Mouse (Mus musculus) heart, postnatal 36 days (tissue): Measurements from ENCODE around the gene Sf3b5. TPM values are rescaled to one million over a fixed set of nuclear protein-coding genes. Genes with fewer than 3 reads are reported as not detected.
A peak's percentile ranks its signal among the peaks of the same experiment; 100 is the strongest.

Experiments used
- DNase-seq, 2 experiments: peaks; one replicate each; pipeline ENCODE4 v3.0.0; 2021 to 2022
- intact Hi-C: fragments of 180-260 bp; cut with DNase I; formaldehyde crosslinking; loops from one replicate; pipeline ENCODE4 v1.15.1; 2025
- total RNA-seq, 2 experiments: library from RNA; stranded (reverse); gene quantifications; 2 replicates each; pipeline ENCODE4 v1.2.3; 2021

Gene Sf3b5
- 1 to 10 TPM; 6.5 to 7.1 TPM for total RNA-seq

DNA sequence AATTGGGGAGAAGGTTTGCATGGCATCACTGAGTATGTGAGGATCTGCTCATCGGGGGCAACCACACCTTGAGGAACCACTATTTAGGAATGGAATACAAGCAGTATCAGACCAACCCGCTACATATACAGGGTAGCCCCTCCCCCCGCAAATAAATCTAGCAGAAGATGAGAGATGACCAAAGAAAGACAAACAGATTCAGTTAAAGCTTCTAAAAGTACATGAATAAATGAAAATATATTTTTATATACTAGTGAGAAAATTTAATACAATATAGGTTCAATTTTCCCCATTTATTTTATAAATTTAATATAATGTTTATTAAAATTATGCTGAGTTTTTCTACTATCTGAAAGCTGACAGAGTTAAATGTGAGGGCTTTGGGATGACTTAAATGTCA, at the start of gene Sf3b5:
Gene Sf3b5 (plus strand): TSS at position 301 of the 400 bp plus-strand sequence.
- intact Hi-C loops, result loop anchor here (5.0 kb wide), 1 partner anchor 187 kb away; the partner anchor contains the start of gene Ltv1
- no peak for DNase-seq

DNA sequence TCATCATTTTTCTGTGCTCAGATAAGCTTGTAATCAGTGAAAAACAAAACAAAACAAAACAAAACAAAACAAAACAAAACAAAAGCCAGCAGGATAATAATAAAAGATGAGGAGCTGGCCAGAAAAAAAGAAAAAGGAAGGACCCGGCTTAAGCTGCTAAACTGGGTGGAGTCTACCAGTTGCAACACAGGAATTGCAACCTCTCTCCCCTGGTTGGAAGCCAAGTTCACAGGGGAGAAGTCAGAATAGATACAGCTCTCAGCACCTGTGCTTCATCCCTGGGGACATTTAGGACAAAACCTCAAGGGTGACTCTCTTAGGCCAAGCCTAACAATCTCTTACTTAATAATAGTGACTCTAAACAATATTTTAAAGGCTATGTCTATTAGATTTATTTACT, 49.3 kb upstream of the Sf3b5 start:
- intact Hi-C loops, result no loop called here

DNA sequence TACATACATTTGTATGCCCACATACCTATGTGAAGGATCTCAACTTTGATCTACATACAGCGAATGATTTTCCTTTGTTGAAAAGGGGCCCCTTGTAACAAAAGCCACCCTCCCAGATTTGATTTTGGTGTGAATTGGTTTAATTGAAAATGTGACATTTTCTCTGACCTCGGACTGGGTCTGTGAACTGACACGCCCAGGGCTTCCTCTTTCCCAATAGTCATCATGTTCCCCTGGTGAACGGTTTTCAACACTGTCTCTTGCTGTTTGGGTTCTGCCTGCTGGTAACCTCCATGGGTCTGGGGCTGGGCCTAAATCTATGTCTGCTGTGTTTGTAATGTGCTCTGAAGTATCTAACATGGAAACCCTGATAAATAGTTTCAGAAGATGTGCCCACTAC, 47.9 kb upstream of the Sf3b5 start:
- intact Hi-C loops, result no loop called here
- no peak for DNase-seq

More for the DNA sequence above, 49.3 kb upstream of the Sf3b5 start:
- no peak for DNase-seq

DNA sequence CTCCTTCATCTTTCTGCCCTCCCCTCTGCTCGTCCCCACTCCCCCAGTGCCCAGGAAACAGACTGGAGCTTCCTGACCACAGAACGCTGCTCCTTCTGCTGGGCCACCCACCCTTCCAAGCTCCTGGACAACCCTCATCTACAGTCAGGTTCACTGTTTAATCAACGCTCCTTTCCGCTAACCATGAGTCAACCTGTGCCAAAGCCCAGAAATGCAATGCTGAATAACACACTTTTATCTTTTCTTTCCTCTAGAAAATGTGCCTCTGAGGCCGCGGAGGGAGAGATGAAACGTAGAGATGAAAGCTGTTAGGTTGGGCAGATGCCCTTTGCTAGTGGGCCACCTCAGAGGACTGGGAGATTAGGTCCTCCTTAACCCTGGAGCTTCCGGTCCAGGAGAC, 43.6 kb upstream of the Sf3b5 start:
- DNase-seq, result no peak
- intact Hi-C loops, result loop anchor here (5.0 kb wide), 1 partner anchor 89 kb away; no protein-coding TSS in a partner anchor

DNA sequence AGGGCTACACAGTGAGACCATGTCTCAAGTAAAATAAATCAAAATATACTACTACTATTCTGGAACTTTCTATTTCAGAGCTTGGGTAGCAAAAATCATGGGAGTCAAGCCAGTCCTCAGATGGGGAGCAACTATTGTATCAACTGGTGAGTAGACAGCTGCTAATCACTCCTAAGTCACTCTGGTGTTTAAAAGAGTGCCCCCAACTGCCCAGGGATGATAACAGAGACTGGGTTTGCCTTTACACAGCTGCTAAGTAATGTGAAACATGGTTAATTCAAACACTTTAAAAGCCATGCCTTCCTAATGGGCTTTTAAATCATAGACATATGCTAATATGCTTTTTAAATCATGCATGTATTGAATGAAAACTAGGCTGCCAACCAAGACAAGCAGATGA, 42.9 kb upstream of the Sf3b5 start:
- intact Hi-C loops, result loop anchor here (2.0 to 5.0 kb wide), 2 partner anchors 37 to 90 kb away; no protein-coding TSS in a partner anchor
- DNase-seq, result no peak

DNA sequence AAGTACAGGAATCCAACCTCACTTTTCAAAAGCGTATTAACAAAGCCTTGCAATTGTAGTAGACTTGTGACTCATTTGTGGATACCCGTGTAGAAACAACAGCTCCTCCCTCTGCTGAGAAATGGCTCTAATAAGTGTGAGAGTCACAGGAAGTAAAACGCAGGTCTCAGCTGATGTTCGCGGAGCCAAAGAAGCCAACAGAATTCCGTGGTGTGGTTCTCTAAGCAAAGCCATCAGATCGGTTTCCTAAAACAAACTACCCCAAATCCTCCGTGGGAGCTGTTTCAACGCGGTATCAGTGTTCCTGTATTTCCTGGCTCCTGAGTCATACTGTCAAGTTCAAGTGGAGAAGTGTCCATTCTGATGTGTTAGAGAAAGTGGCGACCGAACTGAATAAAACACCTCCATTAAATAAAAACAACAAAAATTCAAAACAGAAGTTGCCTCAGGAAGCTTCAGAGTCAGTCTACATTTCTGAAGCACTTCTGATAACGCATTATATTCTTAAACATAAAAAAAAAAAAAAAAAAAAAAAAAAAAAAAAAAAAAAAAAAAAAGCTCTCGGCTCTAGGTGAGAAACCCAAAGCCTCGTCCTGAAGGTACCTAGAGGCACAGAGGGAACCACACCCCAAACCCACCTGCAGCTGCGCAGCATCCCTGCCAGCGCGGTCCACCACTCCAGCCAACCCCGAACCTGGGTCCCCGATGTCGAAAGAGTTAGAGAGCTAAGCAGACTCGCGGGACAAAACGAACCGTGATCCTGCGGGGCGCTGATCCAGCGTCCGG, 41.6 kb upstream of the Sf3b5 start:
- peak in 1 of 2 experiments; percentile 17 for DNase-seq
- intact Hi-C loops, result loop anchor here (2.0 to 5.0 kb wide), 2 partner anchors 39 to 91 kb away; no protein-coding TSS in a partner anchor

DNA sequence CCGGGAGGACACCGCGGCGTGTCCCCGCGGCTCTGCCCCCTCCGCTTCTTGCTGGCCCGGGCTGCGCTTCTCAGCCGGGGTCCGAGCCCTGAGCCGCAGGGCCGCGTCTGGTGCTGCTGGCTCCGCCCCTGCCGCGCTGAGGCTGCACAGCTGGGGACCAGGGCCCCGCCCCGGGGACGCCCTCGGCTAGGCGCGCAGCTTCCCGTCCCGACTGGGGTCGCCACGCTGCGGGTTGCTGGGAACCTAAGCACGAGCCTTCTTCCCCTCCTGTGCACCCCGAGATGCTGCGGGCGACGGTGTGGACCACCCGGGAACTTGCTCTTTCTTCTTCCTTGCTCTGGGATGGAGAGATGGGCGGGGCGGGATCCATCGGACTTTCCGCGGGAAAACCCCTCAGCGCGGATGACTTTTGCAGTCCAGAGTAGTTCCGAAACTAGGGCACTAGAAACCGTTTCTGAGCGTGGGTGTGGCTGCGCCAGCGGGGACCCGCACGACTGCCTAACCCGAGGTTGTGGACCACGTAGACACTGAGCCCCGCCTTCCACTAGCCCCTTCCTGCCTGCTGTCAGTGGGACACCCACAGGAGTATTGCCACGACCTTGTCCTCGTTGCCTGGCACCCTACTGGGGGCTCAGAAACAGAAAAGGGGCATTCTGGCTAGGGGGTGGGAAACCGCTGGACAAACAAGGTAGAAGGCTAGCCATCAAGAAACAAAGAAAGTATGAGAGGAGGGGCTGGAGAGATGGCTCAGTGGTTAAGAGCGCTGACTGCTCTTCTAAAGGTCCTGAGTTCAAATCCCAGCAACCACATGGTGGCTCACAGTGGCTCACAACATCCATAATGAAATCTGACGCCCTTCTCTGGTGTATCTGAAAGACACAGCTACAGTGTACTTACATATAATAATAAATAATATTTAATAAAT, 40.7 kb upstream of the Sf3b5 start, which contains the start of gene Stx11:
Gene Stx11 (minus strand): TSS at position 148 of the 925 bp plus-strand sequence.
- DNase-seq, result peak; percentile 72 to 77
- intact Hi-C loops, result loop anchor here (5.0 kb wide), 1 partner anchor 92 kb away; no protein-coding TSS in a partner anchor

DNA sequence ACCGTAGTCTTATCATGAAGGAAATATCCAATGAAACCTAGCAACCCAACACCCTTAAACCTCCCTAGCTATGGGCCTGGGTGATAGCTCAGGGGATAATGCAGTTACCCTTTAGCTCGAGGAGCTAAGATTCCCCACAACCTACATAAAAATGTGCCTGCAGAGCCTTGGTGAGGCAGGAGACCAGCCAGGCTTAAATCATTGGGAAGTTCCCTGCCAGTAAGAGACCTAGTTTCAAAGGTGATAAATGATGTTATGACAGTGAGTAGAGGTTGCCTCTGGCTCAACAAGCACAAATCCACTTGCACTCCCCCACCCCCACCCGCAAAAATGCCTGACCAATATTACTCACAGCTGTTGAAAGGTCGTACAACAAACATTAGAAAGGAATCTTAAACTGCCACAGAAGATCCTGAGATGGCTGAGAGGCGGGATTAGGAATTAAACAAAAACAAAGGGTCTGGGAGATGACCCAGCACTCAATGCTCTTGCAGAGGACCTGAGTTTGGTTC, 39.4 kb upstream of the Sf3b5 start:
- intact Hi-C loops, result no loop called here
- no peak for DNase-seq

DNA sequence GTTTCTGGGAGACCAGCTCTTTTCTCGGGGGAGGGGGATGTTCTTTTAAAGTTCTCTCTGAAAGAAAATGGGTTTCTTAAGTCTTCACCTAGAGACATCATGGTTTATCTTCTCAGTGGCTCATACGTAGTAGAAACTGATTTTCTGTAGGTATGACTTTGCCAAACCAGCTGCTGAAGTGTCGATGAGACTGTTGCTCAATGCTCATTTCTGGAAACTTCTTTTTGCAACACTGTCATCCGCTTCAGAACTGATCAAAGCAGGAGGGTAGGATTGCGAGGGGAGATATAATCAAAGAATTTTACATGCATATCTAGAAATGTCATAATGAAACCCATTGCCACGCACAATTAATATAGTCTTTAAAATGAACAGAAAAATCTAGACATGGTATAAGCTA, 30.6 kb upstream of the Sf3b5 start:
- intact Hi-C loops, result no loop called here
- no peak for DNase-seq

DNA sequence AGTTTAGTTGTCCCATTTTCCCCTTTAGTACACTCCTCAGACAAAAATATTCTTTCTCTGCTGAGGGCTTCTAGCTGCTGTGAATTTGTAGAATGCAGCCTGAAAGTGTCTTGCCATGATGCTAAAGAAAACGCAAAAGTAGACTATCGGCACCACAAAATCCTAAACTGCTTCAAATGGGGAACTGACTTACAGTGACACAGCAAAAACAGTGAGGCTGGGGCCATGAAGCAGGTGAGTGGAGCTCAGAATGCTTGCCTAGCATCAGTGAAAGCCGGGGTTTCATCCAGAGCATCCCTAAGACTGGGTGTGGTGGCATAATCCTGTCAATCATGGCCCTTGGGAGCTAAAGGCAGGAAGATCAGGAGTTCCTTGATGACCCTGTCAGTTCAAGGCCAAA, 29.7 kb upstream of the Sf3b5 start:
- no peak for DNase-seq
- intact Hi-C loops, result no loop called here

DNA sequence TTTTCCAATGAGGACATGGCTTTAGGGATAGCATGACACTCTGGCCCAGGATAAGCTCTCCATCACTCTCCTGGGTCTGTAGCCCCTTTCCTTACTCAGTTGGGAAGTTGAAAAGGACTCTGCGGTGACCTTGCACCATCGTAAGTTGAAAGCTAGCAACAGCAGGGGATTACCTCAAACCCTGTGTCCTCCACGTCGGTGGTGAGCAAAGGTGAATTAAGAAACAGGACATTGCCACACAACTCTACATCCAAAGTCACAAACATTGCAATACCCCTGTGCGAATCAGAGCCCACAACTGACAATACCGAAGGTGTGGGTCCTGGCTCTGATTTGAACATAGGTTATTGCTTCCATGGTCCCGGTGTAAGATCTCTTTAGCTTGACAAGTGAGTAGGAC, 29.2 kb upstream of the Sf3b5 start:
- intact Hi-C loops, result no loop called here
- no peak for DNase-seq

DNA sequence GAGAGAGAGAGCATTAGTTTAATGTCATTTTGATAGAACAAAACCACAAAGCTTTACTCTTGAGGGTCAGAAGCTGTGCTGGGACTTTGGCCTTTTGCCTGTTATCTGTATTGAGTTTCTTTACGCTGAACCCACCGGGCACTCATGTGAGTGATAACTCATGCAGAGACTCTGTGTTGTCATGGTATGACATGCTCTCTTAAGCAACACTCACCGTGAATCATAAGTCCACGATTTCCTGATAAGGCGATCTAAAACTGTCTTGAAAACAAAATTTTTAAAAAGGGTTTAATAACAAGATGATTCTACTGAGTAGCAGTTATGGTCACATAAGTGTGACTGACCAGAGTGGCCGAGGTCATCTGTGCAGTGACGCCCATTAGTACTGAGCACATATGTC, 28.6 kb upstream of the Sf3b5 start:
- intact Hi-C loops, result no loop called here
- no peak for DNase-seq

DNA sequence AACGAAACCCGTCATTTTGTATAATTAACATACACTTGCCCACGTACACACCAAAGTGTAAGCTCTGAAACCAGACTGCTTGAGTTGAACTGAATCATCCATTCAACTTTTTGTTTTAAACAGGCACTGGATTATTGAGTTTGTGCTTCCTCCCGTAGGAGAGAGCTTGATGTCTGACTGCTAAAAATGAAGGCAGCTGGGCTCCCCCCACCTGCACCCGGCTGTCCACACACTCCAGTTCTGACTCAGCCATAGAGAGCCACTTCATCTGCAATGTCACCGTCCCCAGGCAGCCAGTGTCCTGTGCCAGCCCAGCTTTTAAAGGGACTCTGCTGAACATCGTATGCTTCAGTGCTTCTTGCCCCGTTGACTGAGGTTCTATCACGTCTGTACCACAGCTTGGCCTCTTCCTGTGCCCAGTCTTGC, 27.3 kb upstream of the Sf3b5 start:
- intact Hi-C loops, result no loop called here
- DNase-seq, result peak in 1 of 2 experiments; percentile 21

DNA sequence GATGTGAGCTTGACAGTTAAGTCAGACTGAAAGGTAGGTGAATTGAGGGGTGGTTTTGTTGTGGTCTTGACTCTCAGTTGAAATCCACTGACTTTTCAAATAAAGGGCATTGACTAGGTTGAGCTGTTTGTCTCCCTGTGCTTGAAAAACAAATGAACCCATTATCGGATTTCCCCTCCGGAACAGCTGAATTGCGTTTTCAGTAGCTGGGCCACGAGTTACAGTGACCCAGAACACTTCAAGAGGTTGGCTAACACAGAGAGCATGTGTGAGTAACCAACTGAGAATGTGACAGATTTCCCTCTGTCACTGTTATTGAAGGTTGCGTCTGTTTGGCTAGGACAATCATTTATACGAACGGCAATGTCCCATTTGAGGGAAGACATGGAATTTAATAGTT, 24.1 kb upstream of the Sf3b5 start:
- intact Hi-C loops, result no loop called here
- no peak for DNase-seq

DNA sequence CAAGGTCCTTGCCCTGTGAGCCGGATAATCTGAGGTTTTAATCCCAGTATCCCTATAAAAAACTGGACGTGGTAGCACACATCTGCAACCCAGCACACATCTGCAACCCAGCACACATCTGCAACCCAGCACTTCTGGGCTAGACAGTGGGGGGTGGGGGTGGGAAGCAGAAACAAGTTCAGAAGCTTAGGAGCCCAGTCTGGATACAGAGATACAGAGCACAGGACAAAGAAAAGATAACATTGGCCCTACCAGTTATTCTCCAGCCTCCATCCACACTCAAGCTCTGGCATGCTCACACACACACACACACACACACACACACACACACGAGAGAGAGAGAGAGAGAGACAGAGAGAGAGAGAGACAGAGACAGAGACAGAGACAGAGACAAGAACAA, 21.6 kb upstream of the Sf3b5 start:
- no peak for DNase-seq
- intact Hi-C loops, result no loop called here

DNA sequence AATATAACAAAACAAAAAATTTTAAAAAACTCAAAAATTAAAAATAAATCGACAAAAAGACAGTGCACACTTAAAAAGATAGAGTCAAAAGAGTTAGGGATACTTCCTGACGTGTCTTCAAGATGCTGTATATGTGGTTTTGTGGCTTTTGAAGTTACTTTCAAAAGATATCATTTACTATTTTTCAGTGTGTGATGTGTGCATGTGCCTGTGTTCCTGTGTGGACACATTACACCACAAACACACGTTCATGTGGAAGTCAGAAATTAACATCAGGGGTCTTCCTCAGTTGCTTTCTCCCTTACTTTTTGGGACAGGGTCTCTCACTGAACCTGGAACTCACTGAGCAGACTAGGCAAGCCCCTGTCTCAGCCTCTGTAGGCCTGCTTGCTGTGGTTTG, 20.1 kb upstream of the Sf3b5 start:
- DNase-seq, result no peak
- intact Hi-C loops, result no loop called here

DNA sequence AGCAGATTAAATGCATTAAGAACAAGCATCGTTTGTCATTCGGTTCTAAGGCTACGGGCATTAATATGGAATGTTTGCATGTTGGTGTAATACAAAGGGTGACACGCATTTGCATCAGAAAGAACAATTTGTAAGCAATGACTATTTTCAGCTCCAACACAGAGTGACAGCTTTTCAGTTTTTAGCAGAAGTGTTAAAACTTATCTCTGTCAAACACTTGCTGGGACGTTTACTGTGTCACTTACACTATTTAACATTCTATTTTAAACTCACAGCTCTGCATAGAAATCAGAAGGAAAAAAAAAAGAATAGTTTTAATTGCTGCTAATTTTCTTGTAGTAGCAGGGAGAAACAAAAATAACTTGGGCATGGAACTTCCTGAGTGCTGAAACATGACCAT, 18.7 kb upstream of the Sf3b5 start:
- no peak for DNase-seq
- intact Hi-C loops, result no loop called here

DNA sequence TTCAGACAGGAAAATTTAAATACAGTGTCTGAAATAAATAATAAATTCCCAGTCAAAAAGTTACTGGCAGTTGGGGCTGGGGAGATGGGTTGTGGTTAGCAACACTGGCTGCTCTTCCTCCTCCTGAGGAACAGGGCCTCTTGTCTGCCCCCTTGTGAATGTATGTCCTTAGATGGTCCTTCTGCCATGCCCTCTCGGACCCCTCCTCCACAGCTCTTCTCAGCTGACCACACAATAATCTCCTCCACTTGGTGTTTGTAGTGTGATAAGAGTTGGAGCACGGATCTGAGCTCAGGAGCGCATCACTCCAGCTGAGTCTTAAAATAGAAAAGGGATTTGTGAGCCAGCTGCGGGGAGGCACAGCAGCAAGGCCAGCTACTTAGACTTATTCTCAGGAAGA, 18.2 kb upstream of the Sf3b5 start:
- DNase-seq, result peak in 1 of 2 experiments; percentile 22

DNA sequence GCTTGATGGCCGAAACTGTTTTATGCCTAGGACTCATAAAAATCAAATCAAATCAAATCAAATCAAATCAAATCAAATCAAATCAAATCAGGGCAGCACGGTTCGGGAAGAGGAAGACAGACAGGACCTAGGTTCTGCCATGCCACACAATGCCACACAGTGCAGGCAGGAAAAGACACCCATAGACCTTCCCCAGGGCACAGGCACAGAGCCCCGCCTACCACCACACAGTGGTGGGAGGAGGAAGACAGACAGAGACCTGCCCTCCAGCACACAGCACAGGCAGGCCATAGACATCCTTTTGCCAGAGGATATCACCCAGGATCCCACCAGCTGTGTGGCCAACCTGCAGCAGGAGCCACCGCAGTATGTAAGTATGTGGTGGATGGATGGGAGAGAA, 13.2 kb upstream of the Sf3b5 start:
- no peak for DNase-seq
- intact Hi-C loops, result no loop called here

More for the DNA sequence above, 18.2 kb upstream of the Sf3b5 start:
- intact Hi-C loops, result no loop called here

DNA sequence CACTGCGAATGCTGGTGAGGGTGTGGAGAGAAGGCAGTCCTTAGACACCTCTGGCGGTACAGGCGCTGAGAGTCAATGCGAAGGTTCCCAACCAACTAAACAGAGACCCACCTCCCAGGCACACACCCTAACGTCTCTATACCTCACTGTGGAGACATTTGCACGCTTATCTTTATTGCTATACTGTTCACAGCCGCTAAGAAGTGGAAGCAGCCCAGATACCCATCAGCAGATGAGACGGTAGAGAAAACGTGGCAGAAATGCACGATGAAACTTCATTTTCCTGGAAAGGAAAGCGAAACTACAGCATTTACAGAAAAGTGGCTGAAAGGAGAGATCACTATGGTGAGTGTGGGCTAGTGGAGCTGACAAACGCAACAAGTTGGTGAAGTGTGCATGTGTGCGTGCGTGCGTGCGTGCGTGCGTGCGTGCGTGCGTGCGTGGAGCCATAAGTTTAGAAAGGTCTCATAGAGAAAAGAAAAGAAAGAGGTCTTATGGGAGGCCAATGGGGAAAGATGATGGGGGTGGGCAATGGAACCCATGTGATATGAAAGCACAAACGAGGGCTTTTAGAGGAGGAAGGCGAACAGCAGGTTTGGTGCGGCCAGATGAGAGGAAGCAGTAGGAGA, 11.6 kb upstream of the Sf3b5 start:
- no peak for DNase-seq
- intact Hi-C loops, result no loop called here
